In the genomic region with DNA sequence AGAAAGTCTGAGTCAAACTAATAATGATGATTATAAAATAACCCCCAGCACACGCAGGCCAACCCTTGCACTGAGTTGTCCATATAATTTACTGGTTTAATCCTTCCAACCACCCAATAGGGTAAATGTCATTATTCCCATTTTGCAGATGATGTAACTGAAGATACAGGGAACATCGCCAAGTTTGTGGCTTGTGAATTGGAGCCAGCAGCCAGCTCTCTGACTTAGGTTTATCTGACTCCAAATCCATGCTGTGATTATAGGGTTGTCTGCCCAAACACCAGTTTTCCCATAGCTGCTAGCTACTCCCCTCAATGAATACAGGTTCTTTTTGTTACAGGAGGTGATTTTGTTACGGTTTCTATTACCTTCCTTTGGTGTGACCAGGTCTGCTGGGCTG, we compare ENCODE assay signal across 25 mouse cellular contexts.
"Had no signal": no experiment of that assay in that cellular context is flagged by ENCODE, and none has a peak within 500 bp of the region (broad histone marks: within the 10 kb centered on the region; RNA-seq: fewer than 3 reads in every experiment).

No protein-coding gene starts in this region.

- H3K4me2 ChIP-seq: heart, embryonic 11.5 days; heart, embryonic 13.5 days; heart, embryonic 15.5 days; hindbrain, embryonic 13.5 days; hindbrain, embryonic 15.5 days; limb, embryonic 13.5 days; liver, embryonic 11.5 days; liver, embryonic 13.5 days; liver, embryonic 15.5 days had no signal

- H3K36me3 ChIP-seq: heart, embryonic 13.5 days; heart, embryonic 15.5 days; hindbrain, embryonic 13.5 days; hindbrain, embryonic 15.5 days; limb, embryonic 13.5 days; liver, embryonic 13.5 days; liver, embryonic 15.5 days had no signal

- H3K9me3 ChIP-seq: heart, embryonic 13.5 days; heart, embryonic 15.5 days; hindbrain, embryonic 13.5 days; hindbrain, embryonic 15.5 days; limb, embryonic 13.5 days; liver, embryonic 13.5 days; liver, embryonic 15.5 days had no signal

- ATAC-seq: hindbrain, postnatal 0 days; intestine, embryonic 16.5 days; liver, postnatal 0 days had no signal

- H3K27me3 ChIP-seq: heart, embryonic 13.5 days; heart, embryonic 15.5 days; hindbrain, embryonic 13.5 days; hindbrain, embryonic 15.5 days; limb, embryonic 13.5 days; liver, embryonic 13.5 days; liver, embryonic 15.5 days had no signal

- H3K9ac ChIP-seq: heart, embryonic 15.5 days; hindbrain, embryonic 13.5 days; hindbrain, embryonic 15.5 days; limb, embryonic 13.5 days; liver, embryonic 13.5 days; liver, embryonic 15.5 days; liver, postnatal 0 days had no signal

- DNase-seq: gastrocnemius, postnatal 14 days; gastrocnemius, postnatal 36 days; heart, adult 18-20 months; heart, postnatal 14 days; heart, postnatal 36 days; kidney, adult 18-20 months; kidney, adult 8-10 months; kidney, postnatal 10 days; kidney, postnatal 25 days; kidney, postnatal 4 days; left cerebral cortex, postnatal 4 days; liver; liver, embryonic 13.5 days; liver, postnatal 0 days had no signal

- H3K4me1 ChIP-seq: liver, embryonic 13.5 days; liver, embryonic 15.5 days had no signal

- H3K27ac ChIP-seq: heart, embryonic 13.5 days; heart, embryonic 15.5 days; hindbrain, embryonic 13.5 days; hindbrain, embryonic 15.5 days; hindbrain, postnatal 0 days; limb, embryonic 13.5 days; liver, embryonic 13.5 days; liver, embryonic 15.5 days had no signal

- H3K4me3 ChIP-seq: heart, embryonic 13.5 days; heart, embryonic 15.5 days; hindbrain, embryonic 13.5 days; hindbrain, embryonic 15.5 days; layer of hippocampus, adult 2 months; limb, embryonic 13.5 days; liver, embryonic 13.5 days; liver, embryonic 15.5 days had no signal
